Mouse (Mus musculus): ENCODE data around the gene Fbxo36. TPM values are rescaled to one million over a fixed set of nuclear protein-coding genes. Genes with fewer than 3 reads are reported as not detected.

The Fbxo36 gene
- polyA plus RNA-seq, 1 experiment from 2014 or later: 6.1 TPM

DNA sequence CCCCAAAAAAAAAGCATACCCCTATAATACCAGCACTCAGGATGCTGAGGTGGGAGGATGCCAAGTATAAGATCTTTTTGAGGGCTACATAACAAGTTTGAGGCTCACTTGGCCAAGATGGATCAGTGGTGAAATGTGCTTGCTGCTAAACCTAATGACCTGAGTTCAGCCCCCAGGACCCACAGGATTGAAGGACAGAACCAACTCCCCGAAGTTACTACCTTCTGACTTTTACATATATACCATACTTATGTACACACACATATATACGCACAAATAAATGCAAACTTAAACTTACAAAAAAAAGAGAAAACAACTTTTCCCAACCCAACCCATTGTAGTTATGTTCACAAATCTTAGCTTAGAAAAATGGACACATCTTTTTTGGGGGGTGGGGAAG is 3.7 kb downstream of the Fbxo36 start:
- Histone ChIP-seq H3K9ac (no peak overlapping the region), H3K27ac (replicated peaks) (no peak overlapping the region), H3K4me1 (replicated peaks) (peaks cover 13% of the 10 kb centered on the region), H3K9me3 (no peaks in the 10 kb centered on the region), H3K4me2 (no peak overlapping the region), H3K27me3 (no peaks in the 10 kb centered on the region), H3K36me3 (no peaks in the 10 kb centered on the region), H3K4me3 (no peak overlapping the region)
- WGBS: 89% methylated on average over 2 of the region's 2 CpGs
- no peak for ATAC-seq (ENCODE audit: low read depth)

DNA sequence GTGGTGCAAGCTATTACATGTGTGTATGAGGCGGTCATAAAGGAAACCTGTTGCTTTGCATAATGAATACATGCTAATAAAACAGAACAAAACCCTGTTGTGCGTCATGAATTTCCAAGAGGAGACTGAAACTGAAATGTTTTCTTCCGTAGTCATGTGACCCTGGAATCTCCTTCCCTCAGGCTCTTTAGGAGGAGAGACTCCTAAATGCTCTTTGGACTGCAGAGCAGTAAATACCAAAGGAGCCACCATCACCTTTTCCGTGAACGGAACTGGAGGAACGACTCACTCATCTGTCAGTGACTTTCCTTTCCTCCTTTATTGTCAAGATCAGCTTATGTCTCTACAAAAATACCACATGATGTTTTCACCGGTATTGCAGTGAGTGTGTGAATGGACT is 8.1 kb downstream of the Fbxo36 start:
- Histone ChIP-seq H3K36me3 (0 out of 2 replicates have a peak, but pooled peaks cover 4% of the 10 kb centered on the region), H3K4me2 (no peak overlapping the region), H3K27me3 (no peaks in the 10 kb centered on the region), H3K9me3 (no peaks in the 10 kb centered on the region), H3K4me1 (replicated peaks) (no peaks in the 10 kb centered on the region), H3K27ac (replicated peaks) (no peak overlapping the region), H3K4me3 (no peak overlapping the region), H3K9ac (no peak overlapping the region)
- ATAC-seq (ENCODE audit: low read depth): no peak
- 87% methylated on average over 7 of the region's 7 CpGs for WGBS

DNA sequence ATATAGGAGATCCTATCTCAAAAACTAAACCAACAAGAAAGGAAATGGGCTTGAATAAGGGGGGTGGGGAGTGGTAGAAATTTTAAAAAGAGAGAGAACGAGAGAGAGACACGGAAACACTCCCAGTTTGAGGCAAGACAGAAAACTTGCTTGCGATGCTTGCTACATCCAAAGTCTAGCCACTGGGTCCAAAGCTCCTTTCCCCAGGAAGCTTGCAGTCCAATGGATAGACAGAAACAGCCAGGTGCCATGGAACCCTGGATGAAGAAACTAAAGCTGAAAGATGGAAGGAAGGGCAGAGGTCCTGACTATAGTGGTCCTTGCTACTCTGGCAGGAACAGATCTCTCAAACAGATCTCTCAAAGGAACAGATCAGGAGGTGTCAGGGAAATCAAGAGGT is 8.7 kb downstream of the Fbxo36 start:
- no peak overlapping the region for H3K4me3 ChIP-seq
- H3K9ac ChIP-seq: no peak overlapping the region
- no peak for ATAC-seq (ENCODE audit: low read depth)
- 0 out of 2 replicates have a peak, but pooled peaks cover 4% of the 10 kb centered on the region for H3K36me3 ChIP-seq
- H3K9me3 ChIP-seq: no peaks in the 10 kb centered on the region
- no peak overlapping the region for H3K4me2 ChIP-seq
- H3K27me3 ChIP-seq: no peaks in the 10 kb centered on the region
- no peaks in the 10 kb centered on the region for H3K4me1 ChIP-seq (replicated peaks)
- no peak overlapping the region for H3K27ac ChIP-seq (replicated peaks)
- 94% methylated on average over 3 of the region's 3 CpGs for WGBS

DNA sequence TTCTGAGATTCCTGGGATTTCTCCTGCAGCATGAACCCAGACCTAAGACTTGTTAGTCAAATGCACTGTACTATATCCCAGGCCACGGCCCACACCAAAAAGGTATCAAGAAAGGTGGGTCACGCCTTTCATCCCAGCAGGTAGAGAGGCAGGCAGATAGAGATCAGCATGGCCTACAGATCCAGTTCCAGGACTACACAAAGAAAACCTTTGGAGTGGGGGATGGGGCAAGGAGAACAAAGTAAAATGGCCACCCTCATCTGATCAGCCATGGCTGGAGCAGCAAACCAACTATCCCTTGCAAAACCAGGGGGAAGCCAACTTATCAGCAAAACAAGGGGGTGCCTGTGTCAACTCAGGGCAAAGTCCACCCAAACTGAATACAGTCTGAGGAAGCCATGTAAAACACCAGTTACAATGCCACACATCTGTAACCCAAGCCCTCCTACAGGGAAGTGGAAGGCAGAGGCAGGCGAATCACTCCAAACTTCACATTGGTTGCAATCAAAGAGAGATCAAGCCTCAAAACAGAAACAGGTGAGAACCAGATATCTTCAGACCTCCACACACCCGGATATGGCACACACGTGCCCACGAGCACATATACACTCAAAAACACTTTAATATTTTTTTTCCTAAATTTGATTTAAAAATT is 9.3 kb downstream of the Fbxo36 start:
- WGBS: 97% methylated on average over 6 of the region's 6 CpGs
- H3K27ac ChIP-seq (replicated peaks): no peak overlapping the region
- no peak overlapping the region for H3K4me2 ChIP-seq
- no peak overlapping the region for H3K9ac ChIP-seq
- ATAC-seq (ENCODE audit: low read depth): no peak
- H3K9me3 ChIP-seq: no peaks in the 10 kb centered on the region
- 0 out of 2 replicates have a peak, but pooled peaks cover 4% of the 10 kb centered on the region for H3K36me3 ChIP-seq
- no peaks in the 10 kb centered on the region for H3K27me3 ChIP-seq
- no peak overlapping the region for H3K4me3 ChIP-seq
- no peaks in the 10 kb centered on the region for H3K4me1 ChIP-seq (replicated peaks)

DNA sequence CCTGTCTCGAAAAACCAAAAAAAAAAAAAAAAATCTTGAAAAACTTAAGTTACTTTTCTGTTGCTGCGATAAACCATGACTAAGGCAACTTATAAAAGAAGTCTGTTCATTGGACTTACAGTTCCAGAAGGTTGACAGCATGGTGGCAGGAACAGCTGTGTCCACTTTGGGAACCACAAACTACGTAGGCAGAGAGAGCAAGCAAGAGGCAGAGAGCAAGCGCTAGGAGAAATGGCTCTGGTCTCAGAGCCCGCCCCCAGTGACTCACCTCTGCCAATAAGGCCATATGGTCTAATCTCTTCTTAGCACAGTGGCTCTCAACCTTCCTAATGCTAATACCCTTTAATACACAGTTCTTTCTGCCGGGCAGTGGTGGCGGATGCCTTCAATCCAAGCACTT is 10.2 kb downstream of the Fbxo36 start:
- WGBS: 91% methylated on average over 7 of the region's 7 CpGs
- no peak overlapping the region for H3K4me3 ChIP-seq
- no peak for ATAC-seq (ENCODE audit: low read depth)

DNA sequence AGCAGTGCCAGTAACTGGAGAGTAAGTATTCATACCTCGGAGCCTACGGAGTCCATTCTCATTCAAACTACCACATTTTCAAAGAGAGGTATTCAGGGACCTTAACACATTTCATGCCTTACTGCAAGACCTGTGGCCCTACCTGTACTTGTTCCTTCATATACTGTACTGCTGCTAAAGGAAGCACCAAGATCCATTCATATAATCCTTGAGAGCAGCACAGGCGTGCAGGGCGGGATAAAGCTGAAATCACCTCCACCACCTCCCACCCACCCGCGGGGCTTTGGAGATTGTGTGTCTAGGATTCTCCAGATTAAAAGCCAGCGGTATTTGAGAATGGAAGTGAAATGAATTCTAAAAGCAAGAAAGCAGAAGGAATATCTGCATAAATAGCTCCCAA is 10.8 kb downstream of the Fbxo36 start:
- Histone ChIP-seq H3K27me3 (no peaks in the 10 kb centered on the region), H3K36me3 (0 out of 2 replicates have a peak, but pooled peaks cover 4% of the 10 kb centered on the region), H3K4me1 (replicated peaks) (no peaks in the 10 kb centered on the region), H3K9ac (no peak overlapping the region), H3K27ac (replicated peaks) (no peak overlapping the region), H3K4me3 (no peak overlapping the region), H3K4me2 (no peak overlapping the region), H3K9me3 (no peaks in the 10 kb centered on the region)
- ATAC-seq (ENCODE audit: low read depth): no peak
- 95% methylated on average over 7 of the region's 7 CpGs for WGBS

More for the DNA sequence above, 10.2 kb downstream of the Fbxo36 start:
- Histone ChIP-seq H3K36me3 (0 out of 2 replicates have a peak, but pooled peaks cover 4% of the 10 kb centered on the region), H3K9me3 (no peaks in the 10 kb centered on the region), H3K9ac (no peak overlapping the region), H3K4me2 (no peak overlapping the region), H3K4me1 (replicated peaks) (no peaks in the 10 kb centered on the region), H3K27ac (replicated peaks) (no peak overlapping the region), H3K27me3 (no peaks in the 10 kb centered on the region)

DNA sequence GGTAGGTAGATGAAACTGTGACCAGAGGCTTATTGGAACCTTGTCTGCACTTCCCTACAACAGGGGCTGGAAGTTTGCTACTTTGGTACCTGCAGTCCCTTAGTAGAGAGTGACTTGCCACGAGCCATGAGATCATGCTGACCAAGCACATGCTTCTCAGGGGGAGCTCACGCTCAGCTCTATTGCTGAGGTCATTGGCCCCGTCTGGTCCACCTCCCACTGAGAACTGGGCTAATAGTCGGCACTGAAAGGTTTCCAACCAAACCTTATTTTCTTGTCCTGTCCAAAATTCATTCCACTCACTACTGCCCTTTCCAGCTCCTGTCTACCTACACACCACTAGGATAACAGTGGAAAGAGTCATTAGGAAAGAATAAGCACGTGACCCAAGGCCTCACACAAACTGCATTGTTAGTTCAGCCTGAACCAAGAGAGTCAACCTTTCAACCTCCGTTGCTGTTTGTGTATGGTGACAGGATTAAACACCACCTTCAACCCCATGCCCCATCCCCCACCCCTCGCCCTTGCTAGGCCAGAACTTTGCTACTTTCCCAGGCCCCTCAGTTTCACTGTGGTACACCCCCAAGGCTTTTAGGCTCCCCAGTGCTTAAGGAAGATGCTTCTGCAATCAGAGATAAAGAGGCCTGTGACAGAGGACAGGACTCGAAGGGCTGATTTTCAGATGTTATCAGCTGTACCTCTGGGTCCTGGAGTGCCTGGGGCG is 12.0 kb downstream of the Fbxo36 start:
- no peaks in the 10 kb centered on the region for H3K27me3 ChIP-seq
- 0 out of 2 replicates have a peak, but pooled peaks cover 4% of the 10 kb centered on the region for H3K36me3 ChIP-seq
- no peak overlapping the region for H3K27ac ChIP-seq (replicated peaks)
- 55% methylated on average over 9 of the region's 9 CpGs for WGBS
- H3K4me3 ChIP-seq: no peak overlapping the region
- H3K4me1 ChIP-seq (replicated peaks): no peaks in the 10 kb centered on the region
- no peak overlapping the region for H3K9ac ChIP-seq
- H3K9me3 ChIP-seq: no peaks in the 10 kb centered on the region
- no peak overlapping the region for H3K4me2 ChIP-seq
- no peak for ATAC-seq (ENCODE audit: low read depth)

DNA sequence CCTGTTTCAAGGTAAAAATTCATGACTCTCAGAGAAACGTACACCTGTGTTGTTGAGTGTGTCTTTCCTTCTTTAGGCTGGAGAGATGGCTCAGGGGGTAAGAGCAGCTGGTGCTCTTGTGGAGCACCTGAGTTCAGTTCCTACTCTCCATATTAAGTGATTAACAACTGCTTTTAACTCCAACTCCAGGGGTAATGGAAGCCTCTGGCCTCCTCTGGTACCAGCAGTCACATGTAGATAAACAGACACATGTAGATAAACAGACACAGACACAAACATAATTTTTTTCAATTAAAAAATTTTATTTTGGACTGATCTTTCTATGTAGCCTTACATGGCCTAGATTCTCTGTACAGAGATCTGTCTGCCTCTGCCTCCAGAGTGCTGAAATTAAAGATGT is 14.1 kb downstream of the Fbxo36 start:
- ATAC-seq (ENCODE audit: low read depth): no peak
- Histone ChIP-seq H3K9ac (no peak overlapping the region), H3K27ac (replicated peaks) (no peak overlapping the region), H3K4me2 (no peak overlapping the region), H3K36me3 (0 out of 2 replicates have a peak, but pooled peaks cover 3% of the 10 kb centered on the region), H3K4me3 (no peak overlapping the region), H3K9me3 (no peaks in the 10 kb centered on the region), H3K4me1 (replicated peaks) (no peaks in the 10 kb centered on the region), H3K27me3 (no peaks in the 10 kb centered on the region)
- WGBS: 86% methylated on average over 1 of the region's 1 CpGs

DNA sequence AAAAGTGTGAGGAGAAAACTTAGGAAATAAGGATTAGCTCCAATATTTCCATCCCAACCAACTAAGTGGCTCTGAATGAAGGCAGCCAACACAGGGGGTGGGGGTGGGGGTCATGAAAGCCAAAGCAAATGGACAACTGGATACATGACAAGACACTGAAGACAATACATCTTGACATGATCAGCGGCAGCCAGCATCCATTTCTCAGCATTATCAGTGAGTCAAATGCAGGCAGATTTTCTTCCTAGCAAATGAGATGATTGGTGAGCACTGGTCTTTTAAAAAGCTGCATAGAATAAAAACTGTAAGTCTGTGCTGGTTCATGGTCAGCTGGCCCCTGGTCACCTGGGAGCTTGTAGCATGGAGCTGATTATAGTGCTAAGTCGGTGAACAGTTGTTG is 15.3 kb downstream of the Fbxo36 start:
- Histone ChIP-seq H3K4me3 (no peak overlapping the region), H3K27me3 (no peaks in the 10 kb centered on the region), H3K9me3 (no peaks in the 10 kb centered on the region), H3K9ac (no peak overlapping the region), H3K4me1 (replicated peaks) (no peaks in the 10 kb centered on the region), H3K4me2 (no peak overlapping the region), H3K36me3 (no peaks in the 10 kb centered on the region), H3K27ac (replicated peaks) (no peak overlapping the region)
- WGBS: 87% methylated on average over 2 of the region's 2 CpGs
- no peak for ATAC-seq (ENCODE audit: low read depth)

DNA sequence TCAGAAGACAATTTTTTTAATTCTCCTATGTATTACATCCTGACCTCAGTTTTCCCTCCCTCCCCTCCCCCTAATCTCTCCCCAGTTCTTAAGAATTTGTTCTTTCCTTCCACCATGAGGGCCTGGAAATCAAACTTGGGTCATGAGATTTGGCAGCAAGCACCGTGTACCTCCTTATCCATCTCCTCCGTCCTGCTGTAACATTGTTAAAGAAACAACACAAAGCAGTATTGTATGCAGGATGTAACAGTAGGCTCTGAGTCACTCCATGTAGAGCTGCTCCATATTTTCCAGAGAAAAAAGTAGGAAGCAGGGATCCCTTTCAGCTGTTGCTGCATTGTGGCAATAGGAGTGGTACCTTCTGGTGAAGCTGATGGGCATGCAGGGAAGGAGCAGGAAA is 16.1 kb downstream of the Fbxo36 start:
- Histone ChIP-seq H3K27ac (replicated peaks) (no peak overlapping the region), H3K9ac (no peak overlapping the region), H3K4me3 (no peak overlapping the region), H3K27me3 (no peaks in the 10 kb centered on the region), H3K4me2 (no peak overlapping the region), H3K4me1 (replicated peaks) (no peaks in the 10 kb centered on the region), H3K9me3 (no peaks in the 10 kb centered on the region), H3K36me3 (no peaks in the 10 kb centered on the region)
- ATAC-seq (ENCODE audit: low read depth): no peak
- WGBS: 82% methylated on average over 2 of the region's 2 CpGs

DNA sequence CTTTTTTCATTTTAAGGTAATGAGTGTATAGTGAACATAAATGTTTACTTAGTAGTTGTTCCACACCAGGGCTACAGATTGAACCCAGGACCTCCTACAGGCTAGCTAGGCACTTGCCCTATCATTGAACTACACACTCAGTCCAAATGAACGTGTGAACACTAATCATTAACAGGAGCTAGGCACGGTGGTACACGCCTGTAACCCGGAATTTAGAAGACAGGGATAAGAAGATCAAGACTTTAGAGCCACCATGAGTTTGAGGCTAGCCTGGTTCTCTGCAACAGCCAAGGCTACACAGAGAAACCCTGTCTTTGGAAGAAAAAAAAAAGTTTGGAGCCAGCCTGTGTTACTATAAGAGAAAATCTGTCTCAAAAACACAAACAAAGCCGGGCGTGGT is 20.0 kb downstream of the Fbxo36 start:
- WGBS: 94% methylated on average over 6 of the region's 6 CpGs
- no peak for ATAC-seq (ENCODE audit: low read depth)
- Histone ChIP-seq H3K4me3 (no peak overlapping the region), H3K9ac (no peak overlapping the region), H3K27me3 (no peaks in the 10 kb centered on the region), H3K36me3 (no peaks in the 10 kb centered on the region), H3K9me3 (no peaks in the 10 kb centered on the region), H3K4me2 (no peak overlapping the region), H3K4me1 (replicated peaks) (no peaks in the 10 kb centered on the region), H3K27ac (replicated peaks) (no peak overlapping the region)

DNA sequence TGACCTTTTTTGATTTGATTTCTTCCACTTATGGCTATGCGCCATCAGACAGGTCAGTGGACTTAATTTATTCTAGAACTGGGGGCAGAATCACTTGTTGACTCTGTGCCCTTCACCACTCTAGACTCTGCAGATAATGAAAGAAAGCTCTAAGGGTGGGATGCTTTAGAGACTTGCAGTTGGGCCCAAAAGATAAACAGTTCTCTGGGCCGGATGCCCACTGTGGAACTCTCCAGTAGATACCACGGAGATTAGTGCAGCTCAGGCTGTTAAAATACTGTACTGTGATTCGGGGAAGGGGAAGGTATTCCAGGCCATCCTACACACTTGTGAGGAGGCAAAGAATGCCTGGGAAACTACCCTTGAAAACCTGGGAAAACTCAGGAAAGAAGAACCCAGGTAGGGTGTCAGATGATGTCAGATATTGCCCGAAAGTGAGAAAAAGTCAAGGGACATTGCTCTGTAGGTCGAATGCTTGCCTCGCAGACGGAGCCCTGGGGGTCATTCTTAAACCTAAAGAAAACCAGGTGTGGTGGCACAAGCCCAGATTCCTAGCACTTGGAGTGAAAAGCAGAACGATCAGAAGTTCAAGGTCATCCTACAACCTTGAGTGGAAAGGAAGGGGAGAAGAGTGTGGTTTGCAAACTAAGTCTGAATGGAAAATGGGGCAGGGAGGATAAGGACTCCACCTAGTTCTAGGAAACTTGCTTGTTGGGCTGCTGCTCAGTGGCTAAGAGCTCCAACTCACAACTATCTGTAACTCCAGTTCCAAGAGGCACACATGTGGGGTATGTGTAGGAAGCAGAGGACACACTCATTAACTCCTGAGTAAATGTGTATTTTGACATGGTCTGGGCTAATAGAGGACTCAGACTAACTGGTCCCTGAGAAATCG is 21.0 kb downstream of the Fbxo36 start:
- Histone ChIP-seq H3K4me1 (replicated peaks) (no peaks in the 10 kb centered on the region), H3K4me2 (no peak overlapping the region), H3K27ac (replicated peaks) (no peak overlapping the region), H3K9me3 (no peaks in the 10 kb centered on the region), H3K27me3 (no peaks in the 10 kb centered on the region), H3K9ac (no peak overlapping the region), H3K4me3 (no peak overlapping the region), H3K36me3 (no peaks in the 10 kb centered on the region)
- WGBS: 86% methylated on average over 10 of the region's 10 CpGs
- no peak for ATAC-seq (ENCODE audit: low read depth)

All from neural tube, embryonic 13.5 days (tissue).